Mouse (Mus musculus) ES-Bruce4 (cell line): ENCODE measurements around the gene Znrd1as.

ENCODE experiments used
- CTCF ChIP-seq: IDR thresholded peaks from one replicate; pipeline ENCODE4 v1.8.1; 2011; ENCODE audit warnings: low read depth, low read length
- EP300 ChIP-seq: IDR thresholded peaks from 2 replicates; pipeline ENCODE4 v1.6.1; 2011; ENCODE audit warnings: low read depth, low read length; ENCODE audit not compliant: insufficient read depth
- POLR2A ChIP-seq: IDR thresholded peaks from one replicate; pipeline ENCODE4 v1.8.1; 2011; ENCODE audit warnings: low read length; ENCODE audit not compliant: insufficient read depth

- no peak for TF ChIP-seq EP300
- TF ChIP-seq POLR2A: no peak
- TF ChIP-seq CTCF: no peak
These were observed 36.1 kb downstream of the Znrd1as start for GRCm38 (mm10) chr17:36994528-36994927.
